Mouse (Mus musculus) hindbrain, embryonic 13.5 days (tissue): ENCODE data around the gene Susd1. TPM values are rescaled to one million over a fixed set of nuclear protein-coding genes. Genes with fewer than 3 reads are reported as not detected.
"Not testable (repeated sequence)": the region's sequence is repeated elsewhere in the genome, so short reads cannot be mapped to it uniquely, and the experiment has no call there.

ENCODE experiments used
- ATAC-seq: fragments of 200-750 bp; cut with Nextera tagmentation; 2 replicates; pipeline ENCODE4 v1.8.0; 2017; ENCODE audit warnings: moderate TSS enrichment; ENCODE audit not compliant: low FRiP score
- H3K27ac ChIP-seq: fragments of 300-500 bp; sonication (generic); 2 replicates; pipeline ENCODE4 v1.5.1; 2015; ENCODE audit warnings: inconsistent platforms, mild to moderate bottlenecking, moderate library complexity
- H3K27me3 ChIP-seq: fragments of 300-500 bp; sonication (generic); 2 replicates; pipeline ENCODE4 v1.6.1; 2015; ENCODE audit warnings: mild to moderate bottlenecking, inconsistent platforms
- H3K36me3 ChIP-seq: fragments of 300-500 bp; sonication (generic); 2 replicates; pipeline ENCODE4 v1.6.1; 2015; ENCODE audit warnings: mild to moderate bottlenecking, inconsistent platforms
- H3K4me1 ChIP-seq: fragments of 300-500 bp; sonication (generic); replicated peaks from 2 replicates; pipeline ENCODE4 v1.6.1; 2015; ENCODE audit warnings: inconsistent platforms
- H3K4me2 ChIP-seq: fragments of 300-500 bp; sonication (generic); 2 replicates; pipeline ENCODE4 v1.6.1; 2015; ENCODE audit warnings: inconsistent platforms, mild to moderate bottlenecking, moderate library complexity
- H3K4me3 ChIP-seq: fragments of 300-500 bp; sonication (generic); 2 replicates; pipeline ENCODE4 v1.5.1; 2015; ENCODE audit warnings: mild to moderate bottlenecking, inconsistent platforms
- H3K9ac ChIP-seq: fragments of 300-500 bp; sonication (generic); 2 replicates; pipeline ENCODE4 v1.6.1; 2015; ENCODE audit warnings: mild to moderate bottlenecking, inconsistent platforms
- H3K9me3 ChIP-seq: fragments of 300-500 bp; sonication (generic); 2 replicates; pipeline ENCODE4 v1.6.1; 2016; ENCODE audit warnings: inconsistent platforms
- WGBS: fragments of 180-500 bp; shearing (Covaris S2); methylation state at CpG from one replicate; pipeline ENCODE4 v1.1.7; 2015; 5-methylcytosine and 5-hydroxymethylcytosine counted together
- polyA plus RNA-seq: library from polyadenylated mRNA; unstranded; fragments of >200 nt; fragmentation: Nextera tagmentation; extraction: Ambion mirVana; gene quantifications from 2 replicates; pipeline ENCODE4 v1.2.1, GENCODE M21; 2015

Susd1 gene
- polyA plus RNA-seq, 1 experiment from 2014 or later: 1.3 TPM

DNA sequence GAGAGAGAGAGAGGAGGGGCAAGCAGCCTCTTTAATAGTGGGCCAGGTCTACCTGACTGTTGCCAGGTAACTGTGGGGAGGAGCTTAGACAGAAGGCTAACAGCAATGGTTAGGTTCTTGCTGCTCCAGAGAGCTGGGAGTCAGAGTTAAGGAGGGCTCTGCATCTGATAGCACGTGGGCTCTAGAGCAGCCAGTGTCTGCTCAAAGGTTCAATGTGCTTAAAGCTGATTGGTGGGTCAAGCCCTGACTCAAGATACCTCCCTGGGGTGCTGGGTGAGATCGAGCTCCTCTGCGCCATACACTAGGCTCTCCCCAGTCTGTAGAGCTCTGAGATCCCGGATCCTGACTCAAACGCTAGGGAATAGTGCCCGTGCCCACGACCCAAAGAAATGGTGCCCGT, 136.0 kb downstream of the Susd1 start:
- H3K27me3 ChIP-seq: no peaks in the 10 kb centered on the region
- H3K9ac ChIP-seq: no peak overlapping the region
- H3K9me3 ChIP-seq: no peaks in the 10 kb centered on the region
- H3K4me3 ChIP-seq: no peak overlapping the region
- H3K36me3 ChIP-seq: no peaks in the 10 kb centered on the region
- 90% methylated on average over 8 of the region's 8 CpGs for WGBS
- no peak overlapping the region for H3K4me2 ChIP-seq
- H3K4me1 ChIP-seq: no peaks in the 10 kb centered on the region
- no peak for ATAC-seq
- H3K27ac ChIP-seq: no peak overlapping the region

- Histone ChIP-seq H3K4me1 (no peaks in the 10 kb centered on the region), H3K36me3 (no peaks in the 10 kb centered on the region), H3K9ac (no peak overlapping the region), H3K4me2 (no peak overlapping the region), H3K27me3 (no peaks in the 10 kb centered on the region), H3K9me3 (no peaks in the 10 kb centered on the region), H3K4me3 (no peak overlapping the region), H3K27ac (no peak overlapping the region)
- WGBS: 95% methylated on average over 9 of the region's 9 CpGs
- ATAC-seq: no peak
These were observed 137.2 kb downstream of the Susd1 start for GRCm38 (mm10) chr4:59301025-59301815.

GRCm38 (mm10) chr4:59298719-59299496, 139.5 kb downstream of the Susd1 start:
- H3K36me3 ChIP-seq: no peaks in the 10 kb centered on the region
- no peak overlapping the region for H3K27ac ChIP-seq
- no peak overlapping the region for H3K9ac ChIP-seq
- no peaks in the 10 kb centered on the region for H3K27me3 ChIP-seq
- 81% methylated on average over 7 of the region's 7 CpGs for WGBS
- ATAC-seq: no peak
- H3K4me3 ChIP-seq: no peak overlapping the region
- H3K9me3 ChIP-seq: no peaks in the 10 kb centered on the region
- no peak overlapping the region for H3K4me2 ChIP-seq
- H3K4me1 ChIP-seq: no peaks in the 10 kb centered on the region

DNA sequence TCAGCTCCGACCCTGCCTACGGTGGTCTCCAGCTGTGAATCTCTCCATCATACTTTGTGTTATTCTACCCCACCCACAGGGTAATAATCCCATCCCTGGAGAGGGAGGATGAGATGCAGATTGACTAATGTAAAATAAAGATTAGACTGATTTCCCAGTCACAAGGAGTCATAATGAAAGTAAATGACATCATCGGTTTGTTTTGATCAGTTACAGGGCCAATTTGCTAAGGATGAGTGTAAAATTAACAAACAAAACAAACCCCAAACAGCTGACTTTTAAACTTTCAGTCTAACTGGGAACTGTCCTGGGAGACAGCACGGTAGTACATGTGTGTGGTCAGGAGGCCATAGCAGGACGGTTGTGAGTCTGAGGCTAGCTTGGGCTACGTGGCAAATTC, 143.3 kb downstream of the Susd1 start:
- H3K27me3 ChIP-seq: no peaks in the 10 kb centered on the region
- ATAC-seq: no peak
- H3K4me3 ChIP-seq: no peak overlapping the region
- no peaks in the 10 kb centered on the region for H3K4me1 ChIP-seq
- WGBS: 84% methylated on average over 6 of the region's 6 CpGs
- no peak overlapping the region for H3K9ac ChIP-seq
- H3K36me3 ChIP-seq: no peaks in the 10 kb centered on the region
- no peaks in the 10 kb centered on the region for H3K9me3 ChIP-seq
- no peak overlapping the region for H3K27ac ChIP-seq
- no peak overlapping the region for H3K4me2 ChIP-seq

DNA sequence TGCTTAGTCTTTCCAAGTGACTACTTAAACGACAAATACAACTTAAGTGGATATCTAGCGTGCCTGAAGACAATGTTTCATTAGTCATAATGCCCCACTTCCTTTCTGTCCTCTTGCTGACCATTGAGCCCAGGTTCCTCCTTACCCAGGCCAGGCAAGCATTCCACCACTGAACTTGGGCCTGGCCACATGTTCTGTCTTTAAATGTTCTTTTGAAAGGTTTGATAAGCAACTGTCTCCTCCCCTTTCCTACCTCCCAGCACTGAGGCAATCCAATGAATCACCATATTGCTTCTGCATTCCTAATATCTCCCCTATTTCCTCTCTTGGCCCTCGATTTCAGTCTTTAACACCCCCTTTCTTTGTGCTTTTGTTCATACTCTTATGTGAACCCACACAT, 143.8 kb downstream of the Susd1 start:
- H3K4me2 ChIP-seq: no peak overlapping the region
- H3K27me3 ChIP-seq: no peaks in the 10 kb centered on the region
- no peak for ATAC-seq
- H3K4me3 ChIP-seq: no peak overlapping the region
- H3K27ac ChIP-seq: no peak overlapping the region
- no peak overlapping the region for H3K9ac ChIP-seq
- H3K9me3 ChIP-seq: no peaks in the 10 kb centered on the region
- no peaks in the 10 kb centered on the region for H3K4me1 ChIP-seq
- no peaks in the 10 kb centered on the region for H3K36me3 ChIP-seq
- 87% methylated on average over 3 of the region's 3 CpGs for WGBS

DNA sequence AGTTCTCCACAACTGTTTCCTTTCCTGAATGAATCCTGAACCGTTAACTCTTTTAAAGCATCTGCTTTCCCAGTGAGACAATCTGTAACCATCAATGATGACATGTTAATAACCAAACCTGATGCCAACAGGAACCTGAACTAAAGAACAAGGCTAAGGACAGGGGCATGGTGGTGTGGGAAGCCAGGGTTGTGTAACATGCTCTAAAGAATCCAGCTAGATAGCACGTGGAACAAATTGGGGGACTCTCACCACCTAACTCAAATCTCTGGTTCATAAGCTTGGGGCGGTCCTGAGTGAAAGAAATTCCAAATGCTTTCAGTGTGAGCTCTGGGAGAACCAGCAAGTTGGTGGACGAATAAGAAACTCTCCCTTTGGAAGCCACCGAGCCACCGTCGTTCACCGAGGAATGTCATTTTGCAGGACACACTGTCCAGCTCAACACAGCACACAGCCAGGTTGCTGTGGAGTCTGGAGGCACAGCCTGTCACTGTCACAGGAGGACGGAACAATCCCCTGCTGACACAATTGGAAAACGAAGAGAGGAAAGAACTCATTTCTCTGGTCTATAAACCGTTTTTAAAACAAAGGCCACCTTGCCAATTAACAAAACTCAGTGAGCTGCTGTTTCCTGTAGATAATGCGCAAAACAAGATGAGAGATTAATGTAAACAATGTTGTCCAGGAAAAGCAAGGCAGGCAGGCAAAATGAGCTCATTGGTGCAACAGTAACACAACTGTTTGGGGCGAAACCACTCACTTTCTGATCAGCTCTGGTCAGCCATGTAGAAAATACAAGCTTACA, 146.3 kb downstream of the Susd1 start:
- no peaks in the 10 kb centered on the region for H3K9me3 ChIP-seq
- H3K36me3 ChIP-seq: no peaks in the 10 kb centered on the region
- H3K4me1 ChIP-seq: no peaks in the 10 kb centered on the region
- H3K4me2 ChIP-seq: no peak overlapping the region
- 85% methylated on average over 13 of the region's 13 CpGs for WGBS
- H3K27ac ChIP-seq: no peak overlapping the region
- ATAC-seq: no peak
- no peaks in the 10 kb centered on the region for H3K27me3 ChIP-seq
- H3K4me3 ChIP-seq: no peak overlapping the region
- no peak overlapping the region for H3K9ac ChIP-seq

- no peak overlapping the region for H3K4me3 ChIP-seq
- H3K27ac ChIP-seq: no peak overlapping the region
- H3K27me3 ChIP-seq: no peaks in the 10 kb centered on the region
- 84% methylated on average over 6 of the region's 6 CpGs for WGBS
- H3K9me3 ChIP-seq: no peaks in the 10 kb centered on the region
- H3K4me1 ChIP-seq: no peaks in the 10 kb centered on the region
- no peak overlapping the region for H3K4me2 ChIP-seq
- no peak overlapping the region for H3K9ac ChIP-seq
- ATAC-seq: no peak
- no peaks in the 10 kb centered on the region for H3K36me3 ChIP-seq
These were observed 147.4 kb downstream of the Susd1 start for GRCm38 (mm10) chr4:59290972-59291576.

DNA sequence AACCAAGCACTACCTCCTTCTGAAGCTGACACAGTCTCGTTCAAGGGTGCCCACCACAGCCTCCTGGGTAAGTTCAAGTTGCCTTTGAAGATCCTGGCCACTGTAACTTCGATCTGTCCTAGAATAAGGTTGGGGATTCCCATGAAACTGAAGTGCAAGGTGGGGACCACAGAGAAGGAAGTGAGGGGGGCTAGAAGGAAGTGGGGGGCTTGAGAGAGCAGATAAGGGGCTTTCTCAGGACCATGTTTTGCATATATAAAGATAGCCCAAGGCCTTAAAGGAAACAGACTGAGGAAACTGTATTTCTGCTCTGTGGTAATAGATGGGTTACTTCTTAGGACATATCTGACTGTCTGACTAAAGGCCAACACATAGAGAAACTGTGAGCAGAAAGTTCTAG, 151.3 kb downstream of the Susd1 start:
- Histone ChIP-seq H3K36me3 (no peaks in the 10 kb centered on the region), H3K9me3 (no peaks in the 10 kb centered on the region), H3K27ac (no peak overlapping the region), H3K27me3 (no peaks in the 10 kb centered on the region), H3K4me2 (no peak overlapping the region), H3K9ac (no peak overlapping the region), H3K4me3 (no peak overlapping the region), H3K4me1 (no peaks in the 10 kb centered on the region)
- 76% methylated on average over 2 of the region's 2 CpGs for WGBS
- no peak for ATAC-seq

DNA sequence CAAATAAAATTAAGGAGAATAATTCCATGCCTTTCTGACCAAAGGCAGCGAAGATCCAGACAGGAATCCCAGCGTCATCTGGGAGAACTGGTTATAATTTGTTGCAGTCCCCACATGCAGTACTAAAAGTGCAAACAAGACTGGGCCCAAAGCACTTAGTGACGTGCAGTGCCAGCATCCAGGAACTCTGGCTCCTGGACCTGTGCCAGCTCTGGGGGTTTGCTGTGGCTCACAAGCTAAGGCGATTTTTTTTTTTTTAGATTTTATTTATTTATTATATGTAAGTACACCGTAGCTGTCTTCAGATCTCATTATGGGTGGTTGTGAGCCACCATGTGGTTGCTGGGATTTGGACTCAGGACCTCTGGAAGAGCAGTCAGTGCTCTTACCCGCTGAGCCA, 152.1 kb downstream of the Susd1 start:
- WGBS: 77% methylated on average over 6 of the region's 6 CpGs
- ATAC-seq, H3K9ac ChIP-seq, H3K4me3 ChIP-seq, H3K36me3 ChIP-seq, H3K27me3 ChIP-seq, H3K27ac ChIP-seq, H3K4me1 ChIP-seq, H3K9me3 ChIP-seq, H3K4me2 ChIP-seq: not testable (repeated sequence)

- Histone ChIP-seq H3K9ac (no peak overlapping the region), H3K9me3 (no peaks in the 10 kb centered on the region), H3K36me3 (no peaks in the 10 kb centered on the region), H3K4me2 (no peak overlapping the region), H3K4me1 (no peaks in the 10 kb centered on the region), H3K27me3 (no peaks in the 10 kb centered on the region), H3K4me3 (no peak overlapping the region), H3K27ac (no peak overlapping the region)
- ATAC-seq: no peak
- WGBS: 34% methylated on average over 8 of the region's 8 CpGs
These were observed 155.5 kb downstream of the Susd1 start for GRCm38 (mm10) chr4:59282699-59283487.

- Histone ChIP-seq H3K4me3 (no peak overlapping the region), H3K27ac (no peak overlapping the region), H3K9ac (no peak overlapping the region), H3K36me3 (no peaks in the 10 kb centered on the region), H3K27me3 (no peaks in the 10 kb centered on the region), H3K4me2 (no peak overlapping the region), H3K4me1 (no peaks in the 10 kb centered on the region), H3K9me3 (no peaks in the 10 kb centered on the region)
- no peak for ATAC-seq
- 57% methylated on average over 7 of the region's 7 CpGs for WGBS
These were observed 156.3 kb downstream of the Susd1 start for GRCm38 (mm10) chr4:59282137-59282536.
